Mouse (Mus musculus) adrenal gland, adult 10 weeks (tissue): ENCODE results near the gene Stam. TPM values are rescaled to one million over a fixed set of nuclear protein-coding genes. Genes with fewer than 3 reads are reported as not detected.

Experiments used
- polyA plus RNA-seq: library from polyadenylated mRNA; stranded (reverse); fragments of 350-450 nt; fragmentation: Illumina TruSeq; extraction: RNeasy Lipid Tissue Mini Kit (QIAGEN cat#74804); gene quantifications from one replicate; pipeline ENCODE4 v1.2.3, GENCODE M21; 2014; ENCODE audit warnings: low read depth, low replicate concordance

Gene Stam
- 132 TPM for polyA plus RNA-seq

DNA sequence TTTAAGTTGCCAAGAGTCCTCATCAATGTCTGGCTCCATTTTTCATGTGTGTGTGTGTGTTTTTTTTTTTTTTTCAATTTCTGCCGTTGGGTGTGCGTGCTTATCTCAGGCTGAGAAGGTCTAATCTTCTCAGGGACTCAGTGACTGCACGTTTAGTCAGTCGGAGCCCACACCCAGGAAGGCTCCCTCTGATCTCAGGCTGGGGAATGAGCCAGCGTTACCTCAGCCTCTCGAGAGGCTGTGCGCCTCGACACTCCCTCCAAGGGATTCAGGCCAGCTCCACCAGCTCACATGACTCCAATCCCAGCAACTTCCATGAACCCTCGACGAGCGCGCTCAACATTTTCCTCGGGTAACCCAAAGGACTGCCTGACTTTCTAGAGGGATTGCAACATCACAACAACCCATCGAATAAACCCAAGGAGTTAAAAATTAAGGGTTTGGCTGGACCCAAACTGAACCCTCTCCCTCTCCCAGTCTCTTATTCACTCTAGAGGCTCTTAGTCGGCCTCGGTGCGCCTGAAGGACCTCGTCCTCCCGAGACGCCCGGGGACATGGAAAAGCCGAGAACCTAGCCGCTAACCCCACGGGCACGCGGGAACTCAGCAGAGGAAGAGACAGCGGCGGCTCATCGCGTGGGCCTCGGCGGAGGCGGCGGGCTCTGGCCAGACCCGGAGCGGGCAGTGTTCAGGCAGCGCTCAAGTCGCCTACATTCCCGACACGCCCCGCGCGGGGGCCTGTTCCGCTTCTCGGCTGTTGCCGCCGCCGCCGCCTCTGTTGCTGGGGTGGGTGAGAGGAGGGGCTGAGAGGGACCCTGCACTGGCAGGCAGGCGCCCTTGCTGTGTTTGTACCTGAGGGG, at the start of gene Stam:
Gene Stam, plus strand, starts transcription at position 737 of the 859 bp plus-strand sequence.

DNA sequence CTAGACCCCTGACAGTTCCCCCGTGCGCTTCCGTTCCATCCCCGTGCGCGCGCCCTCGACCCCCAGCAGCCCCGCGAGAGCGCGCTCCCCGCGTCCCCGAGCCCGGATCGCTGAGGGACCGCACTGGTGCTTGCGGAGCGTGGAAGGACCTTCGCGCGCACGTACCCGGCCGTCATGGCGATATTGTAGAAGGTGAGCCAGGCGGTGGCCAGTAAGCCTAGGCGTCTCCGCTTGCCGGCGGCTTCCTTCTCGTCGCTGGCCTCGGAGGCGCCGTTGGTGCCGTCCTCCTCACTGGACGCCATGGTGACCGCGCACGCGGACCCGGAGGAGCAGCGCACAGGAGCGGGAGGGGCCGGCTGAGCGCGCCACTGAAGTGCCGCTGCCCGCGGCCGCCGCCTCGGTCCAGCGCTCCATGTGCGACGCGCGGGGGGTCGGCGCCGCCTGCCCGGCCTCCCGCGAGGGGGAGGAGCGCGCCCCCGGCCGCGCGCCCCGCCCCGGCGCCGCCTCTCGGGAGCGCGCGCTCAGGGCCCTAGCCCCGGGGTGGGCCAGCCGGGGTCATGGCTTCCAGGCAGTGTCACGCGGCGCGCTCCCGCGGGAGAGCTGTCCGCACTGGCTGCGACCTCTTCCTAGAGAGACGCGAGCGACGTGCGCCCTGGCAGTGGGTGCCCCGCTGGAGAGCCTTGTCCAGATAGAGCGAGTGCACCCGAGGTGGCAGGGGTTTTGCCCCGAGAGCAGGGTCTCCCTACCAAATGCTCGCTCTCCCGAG, 18.1 kb upstream of the Stam start, which contains the start of gene Hacd1:
Gene Hacd1, minus strand, starts transcription at position 570 of the 766 bp plus-strand sequence.

GRCm38 (mm10) chr2:14174334-14174733, 100.4 kb downstream of the Stam start, which contains the start of gene Tmem236:
Gene Tmem236, plus strand, starts transcription at chr2:14174523.

Other genes starting within 250 kb of the Stam start
- 70.3 TPM for gene Hacd1, start 18.0 kb upstream of the Stam start, polyA plus RNA-seq
- gene Tmem236, start 100.4 kb downstream of the Stam start, polyA plus RNA-seq: 0.23 TPM
- 43.7 TPM for gene Mrc1, start 155.3 kb downstream of the Stam start, polyA plus RNA-seq